Mouse (Mus musculus) kidney, adult 18-20 months (tissue): ENCODE results near the gene Tars.

Experiments
- DNase-seq: peaks from one replicate; pipeline ENCODE4 v3.0.0; 2021

Gene Tars

GRCm38 (mm10) chr15:11399356-11400067 lies at the start of gene Tars:
TSS of gene Tars (minus strand) at chr15:11399665.
- peak; percentile 98 for DNase-seq

- no peak for DNase-seq
These were observed 37.9 kb upstream of the Tars start for GRCm38 (mm10) chr15:11437361-11437760.

GRCm38 (mm10) chr15:11436709-11437280 lies 37.3 kb upstream of the Tars start:
- DNase-seq = no peak

- DNase-seq = no peak
These were observed 27.4 kb upstream of the Tars start for GRCm38 (mm10) chr15:11426899-11427298.

GRCm38 (mm10) chr15:11413484-11413883 lies 14.0 kb upstream of the Tars start:
- DNase-seq = no peak

GRCm38 (mm10) chr15:11412542-11412941 lies 13.1 kb upstream of the Tars start:
- DNase-seq = no peak

- no peak for DNase-seq
These were observed 12.4 kb upstream of the Tars start for GRCm38 (mm10) chr15:11411846-11412245.

GRCm38 (mm10) chr15:11408155-11408826 lies 8.8 kb upstream of the Tars start:
- DNase-seq = peak; percentile 7

GRCm38 (mm10) chr15:11407381-11407780 lies 7.9 kb upstream of the Tars start:
- peak; percentile 50 for DNase-seq

- peak; percentile 11 for DNase-seq
These were observed 7.3 kb upstream of the Tars start for GRCm38 (mm10) chr15:11406769-11407168.

GRCm38 (mm10) chr15:11398676-11399350 lies 652 bp downstream of the Tars start:
- peak; percentile 6 for DNase-seq

- DNase-seq = no peak
These were observed 3.0 kb downstream of the Tars start for GRCm38 (mm10) chr15:11396421-11396820.

GRCm38 (mm10) chr15:11392903-11393302 lies 6.6 kb downstream of the Tars start:
- no peak for DNase-seq

GRCm38 (mm10) chr15:11383796-11384195 lies 15.7 kb downstream of the Tars start:
- no peak for DNase-seq

GRCm38 (mm10) chr15:11382585-11382984 lies 16.9 kb downstream of the Tars start:
- no peak for DNase-seq

GRCm38 (mm10) chr15:11380616-11381015 lies 18.8 kb downstream of the Tars start:
- no peak for DNase-seq

GRCm38 (mm10) chr15:11380087-11380530 lies 19.4 kb downstream of the Tars start:
- DNase-seq = no peak

- DNase-seq = no peak
These were observed 19.9 kb downstream of the Tars start for GRCm38 (mm10) chr15:11379431-11380086.

- no peak for DNase-seq
These were observed 28.9 kb downstream of the Tars start for GRCm38 (mm10) chr15:11370477-11371085.

GRCm38 (mm10) chr15:11369572-11369971 lies 29.9 kb downstream of the Tars start:
- no peak for DNase-seq

GRCm38 (mm10) chr15:11364795-11365194 lies 34.7 kb downstream of the Tars start:
- DNase-seq = no peak

GRCm38 (mm10) chr15:11364112-11364511 lies 35.4 kb downstream of the Tars start:
- DNase-seq = no peak
